Mouse (Mus musculus) cerebellum, adult 11-12 months (tissue): ENCODE data around the gene Stmn1.
A peak's percentile ranks its signal among the peaks of the same experiment; 100 is the strongest.
"Not testable (repeated sequence)": the region's sequence is repeated elsewhere in the genome, so short reads cannot be mapped to it uniquely, and the experiment has no call there.

Source experiments
- DNase-seq: peaks from one replicate; pipeline ENCODE4 v3.0.0; 2022

The Stmn1 gene

GRCm38 (mm10) chr4:134488211-134488610 lies 20.1 kb downstream of the Stmn1 start:
- no peak for DNase-seq

DNA sequence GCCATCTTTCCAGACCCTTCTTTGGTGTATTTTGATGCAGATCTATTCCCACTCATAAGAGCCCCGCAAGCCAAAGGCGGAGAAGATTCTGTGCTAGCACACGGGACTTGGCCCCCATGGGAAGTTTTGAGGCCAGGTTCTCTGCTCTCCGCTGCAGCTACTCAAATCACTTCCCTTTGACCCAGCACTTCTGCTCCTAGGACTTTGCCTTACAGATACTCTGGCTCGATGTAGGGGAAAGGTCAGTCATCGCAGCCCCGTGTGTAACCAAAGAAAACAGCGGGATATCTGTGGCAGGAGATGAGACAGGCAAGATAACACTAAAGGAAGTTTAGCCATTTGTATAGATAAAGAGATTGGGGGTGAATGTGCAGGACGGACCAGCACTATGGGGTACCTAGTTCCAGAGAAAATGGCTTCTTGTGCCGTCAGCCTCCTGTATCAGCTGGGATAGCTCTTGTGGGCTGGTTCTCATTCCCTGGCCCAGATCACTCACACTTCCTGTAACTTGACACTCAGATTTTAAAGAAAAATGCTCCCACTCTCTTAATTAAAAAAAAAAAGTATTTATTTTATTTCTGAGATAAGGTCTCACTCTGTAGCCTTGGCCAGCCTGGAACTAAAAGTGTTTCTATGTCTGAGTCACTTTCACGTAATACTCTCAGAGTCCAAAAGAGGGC lies 22.0 kb downstream of the Stmn1 start:
- no peak for DNase-seq

DNA sequence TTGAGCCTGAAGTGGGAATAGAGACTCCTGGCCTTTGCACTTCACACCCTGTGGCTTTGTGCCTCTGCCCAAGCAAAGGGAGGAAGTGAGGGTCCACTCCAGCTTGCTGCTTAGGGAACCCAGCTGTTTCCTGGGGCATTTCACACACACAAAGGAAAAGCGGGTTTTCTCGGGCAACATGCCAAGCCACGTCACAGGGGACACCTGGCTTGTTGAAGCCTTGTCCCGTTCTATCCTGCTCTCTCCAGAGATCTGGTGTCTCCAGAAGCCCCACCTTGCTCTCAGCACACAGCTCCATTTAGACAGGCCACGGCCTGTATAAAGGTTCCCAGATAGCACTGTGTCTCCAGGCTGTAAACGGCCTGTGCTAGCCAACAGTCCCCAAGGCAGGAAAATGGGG lies 23.6 kb downstream of the Stmn1 start:
- DNase-seq, result peak; percentile 54

- peak; percentile 33 for DNase-seq
Observed at GRCm38 (mm10) chr4:134494161-134494560, 26.0 kb downstream of the Stmn1 start.

GRCm38 (mm10) chr4:134494780-134495545 lies 26.8 kb downstream of the Stmn1 start:
- DNase-seq, result peak; percentile 41

- peak; percentile 32 for DNase-seq
Observed at GRCm38 (mm10) chr4:134495546-134495923, 27.4 kb downstream of the Stmn1 start.

GRCm38 (mm10) chr4:134496595-134497210 lies 28.6 kb downstream of the Stmn1 start, which contains the start of gene Paqr7:
Paqr7 (plus strand) TSS chr4:134496697.
- peak; percentile 91 for DNase-seq

- no peak for DNase-seq
Observed at GRCm38 (mm10) chr4:134497223-134497622, 29.1 kb downstream of the Stmn1 start.

DNA sequence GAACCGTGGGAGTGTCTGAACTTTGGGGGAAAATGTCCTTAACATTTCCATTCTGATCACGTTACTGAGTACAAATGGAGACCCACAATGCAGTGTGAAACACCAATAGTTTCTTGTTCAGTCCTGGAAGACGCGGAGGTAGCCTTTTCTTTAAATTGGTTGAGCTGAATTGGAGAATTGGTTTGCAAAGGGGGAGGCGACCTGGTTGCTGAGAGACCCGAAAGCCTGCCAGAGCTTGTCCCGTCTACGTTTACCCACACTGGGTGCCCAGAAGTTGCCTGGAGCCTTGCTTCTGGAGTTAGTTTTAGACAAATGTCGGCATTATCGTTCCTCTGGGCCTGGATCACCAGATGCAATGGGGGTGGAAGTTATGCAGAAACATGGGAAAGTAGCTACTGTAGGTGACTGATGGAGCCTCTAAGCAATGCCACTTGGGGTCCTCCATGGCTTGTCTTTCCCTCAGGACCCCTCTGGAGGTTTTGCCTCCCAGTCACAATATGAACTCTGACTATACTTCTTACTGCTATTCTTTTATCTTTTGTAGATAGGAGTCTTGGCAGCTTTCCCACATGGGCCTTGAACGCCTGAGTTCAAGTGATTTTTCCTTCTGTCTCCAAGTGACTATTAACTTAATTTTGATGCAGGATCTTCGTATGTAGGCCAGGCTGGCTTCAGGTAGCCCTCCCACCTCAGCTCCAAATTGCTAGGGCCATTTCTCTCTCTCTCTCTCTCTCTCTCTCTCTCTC lies 30.0 kb downstream of the Stmn1 start:
- DNase-seq, result peak; percentile 45

GRCm38 (mm10) chr4:134498983-134499382 lies 30.9 kb downstream of the Stmn1 start:
- not testable (repeated sequence) for DNase-seq

GRCm38 (mm10) chr4:134501095-134501494 lies 33.0 kb downstream of the Stmn1 start:
- no peak for DNase-seq

GRCm38 (mm10) chr4:134503686-134504357 lies 35.7 kb downstream of the Stmn1 start:
- DNase-seq, result no peak

- no peak for DNase-seq
Observed at GRCm38 (mm10) chr4:134505303-134505789, 37.2 kb downstream of the Stmn1 start.

GRCm38 (mm10) chr4:134505966-134506594 lies 38.0 kb downstream of the Stmn1 start:
- no peak for DNase-seq

- peak; percentile 45 for DNase-seq
Observed at GRCm38 (mm10) chr4:134506713-134507112, 38.6 kb downstream of the Stmn1 start.

GRCm38 (mm10) chr4:134510396-134510795 lies 42.3 kb downstream of the Stmn1 start:
- no peak for DNase-seq

GRCm38 (mm10) chr4:134510845-134511411 lies 42.8 kb downstream of the Stmn1 start, which contains the start of gene Aunip:
Aunip (plus strand) TSS chr4:134510999.
- peak; percentile 83 for DNase-seq

DNA sequence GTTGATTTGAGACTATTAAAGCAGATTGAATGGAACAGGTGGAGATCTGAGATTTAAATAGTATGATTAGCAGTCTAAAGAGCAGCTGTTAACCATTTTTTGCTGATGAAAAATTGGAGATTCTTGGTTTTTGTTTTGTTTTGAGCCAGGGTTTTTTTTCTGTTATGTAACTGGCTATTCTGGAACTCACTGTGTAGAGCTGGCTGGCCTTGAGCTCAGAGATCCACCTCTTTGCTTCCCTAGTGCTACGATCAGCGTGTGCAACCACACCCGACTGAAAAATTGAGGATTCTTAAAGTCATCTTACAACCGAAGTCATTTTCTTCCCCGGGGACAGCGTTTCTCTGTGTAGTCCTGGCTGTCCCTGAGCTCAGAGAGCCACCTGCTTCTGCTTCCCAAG lies 43.6 kb downstream of the Stmn1 start:
- DNase-seq, result no peak

GRCm38 (mm10) chr4:134512798-134513197 lies 44.7 kb downstream of the Stmn1 start:
- no peak for DNase-seq

GRCm38 (mm10) chr4:134514309-134514930 lies 46.3 kb downstream of the Stmn1 start:
- DNase-seq, result no peak

DNA sequence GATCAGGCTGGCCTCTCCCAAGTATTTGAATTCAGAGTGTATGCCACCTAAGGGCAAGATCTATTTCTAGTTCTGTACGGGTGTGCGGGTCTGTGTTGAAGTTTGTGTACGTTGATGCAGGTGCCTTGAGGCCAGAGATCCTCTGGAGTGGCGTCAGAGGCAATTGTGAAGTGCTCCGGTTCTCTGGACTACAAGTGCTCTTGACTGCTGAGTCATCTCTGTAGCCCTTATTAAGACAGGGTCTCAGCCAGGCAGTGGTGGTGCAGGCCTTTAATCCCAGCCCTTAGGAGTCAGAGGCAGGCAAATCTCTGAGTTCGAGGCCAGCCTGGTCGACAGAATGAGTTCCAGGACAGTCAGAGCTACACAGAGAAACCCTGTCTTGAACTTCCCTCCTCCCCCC lies 47.5 kb downstream of the Stmn1 start:
- no peak for DNase-seq
